Mouse (Mus musculus) myocyte (in vitro differentiated cells): ENCODE measurements around the gene Stx19.

Experiments used
- CEBPB ChIP-seq: IDR thresholded peaks from 2 replicates; pipeline ENCODE4 v1.6.1; 2011; ENCODE audit warnings: mild to moderate bottlenecking, moderate library complexity; ENCODE audit not compliant: poor library complexity, insufficient read depth, severe bottlenecking
- E2F4 ChIP-seq: IDR thresholded peaks from one replicate; pipeline ENCODE4 v1.6.1; 2011; ENCODE audit warnings: mild to moderate bottlenecking, control low read depth, moderate library complexity; ENCODE audit not compliant: insufficient read depth
- MAX ChIP-seq: IDR thresholded peaks from one replicate; pipeline ENCODE4 v1.6.1; 2011; ENCODE audit warnings: low read depth, mild to moderate bottlenecking, control low read depth
- MYOD1 ChIP-seq, 3 experiments: IDR thresholded peaks; one replicate each; pipeline ENCODE4 v1.6.1; 2011; ENCODE audit warnings: control low read depth in 2 of 3, low read depth in 2 of 3, mild to moderate bottlenecking in 2 of 3, moderate library complexity in 1 of 3; ENCODE audit not compliant: insufficient read length in 2 of 3, control insufficient read depth in 1 of 3
- POLR2A ChIP-seq: IDR thresholded peaks from one replicate; pipeline ENCODE4 v1.6.1; 2011; ENCODE audit warnings: low read depth, mild to moderate bottlenecking, control low read depth, moderate library complexity; ENCODE audit not compliant: insufficient read length
- POLR2AphosphoS2 ChIP-seq: IDR thresholded peaks from one replicate; pipeline ENCODE4 v1.6.1; 2011; ENCODE audit warnings: low read depth, control low read depth; ENCODE audit not compliant: insufficient read length
- SRF ChIP-seq: IDR thresholded peaks from one replicate; pipeline ENCODE4 v1.6.1; 2011; ENCODE audit warnings: low read depth; ENCODE audit not compliant: control insufficient read depth, insufficient read length
- TCF12 ChIP-seq: IDR thresholded peaks from one replicate; pipeline ENCODE4 v1.6.1; 2011; ENCODE audit warnings: mild to moderate bottlenecking, control low read depth; ENCODE audit not compliant: poor library complexity, insufficient read depth, severe bottlenecking
- USF1 ChIP-seq: IDR thresholded peaks from one replicate; pipeline ENCODE4 v1.6.1; 2011; ENCODE audit warnings: low read depth, mild to moderate bottlenecking, control low read depth, moderate library complexity

GRCm38 (mm10) chr16:62854191-62855068, 40.0 kb downstream of the Stx19 start, which contains the start of gene Pros1:
- no peak for TF ChIP-seq TCF12
- no peak for TF ChIP-seq USF1
- peak; percentile 89 for TF ChIP-seq POLR2A
- TF ChIP-seq MAX, result no peak
- peak; percentile 61 for TF ChIP-seq POLR2AphosphoS2
- no peak for TF ChIP-seq E2F4
- TF ChIP-seq SRF, result no peak
- no peak for TF ChIP-seq MYOD1 (IDR thresholded peaks at IDR 0.05; ENCODE audit: control insufficient read depth in 1 of 3, insufficient read length in 2 of 3, low read depth in 2 of 3)
- TF ChIP-seq CEBPB, result no peak
